Mouse (Mus musculus) ES-Bruce4 (cell line): ENCODE measurements at regions not wholly inside any gene's neighbourhood (a gene's known extent, or its start where the extent isn't known, plus 50 kb on each side); places are given as distances from the start of the nearest gene placed in this dataset.

Experiments
- H3K27ac ChIP-seq: 2 replicates; pipeline ENCODE4 v1.5.1; 2012; ENCODE audit warnings: low read length, inconsistent platforms; ENCODE audit not compliant: insufficient read depth
- H3K27me3 ChIP-seq: 2 replicates; pipeline ENCODE4 v1.6.1; 2012; ENCODE audit warnings: mild to moderate bottlenecking, low read length, inconsistent platforms; ENCODE audit not compliant: control insufficient read depth, poor library complexity, insufficient read depth, severe bottlenecking
- H3K36me3 ChIP-seq: 2 replicates; pipeline ENCODE4 v1.6.1; 2012; ENCODE audit warnings: inconsistent platforms, mild to moderate bottlenecking, low read length, moderate library complexity; ENCODE audit not compliant: control insufficient read depth, poor library complexity, insufficient read depth, severe bottlenecking
- H3K4me1 ChIP-seq: one replicate; pipeline ENCODE4 v1.8.1; 2011; ENCODE audit warnings: low read length; ENCODE audit not compliant: control insufficient read depth, insufficient read depth
- H3K4me3 ChIP-seq: 2 replicates; pipeline ENCODE4 v1.5.1; 2011; ENCODE audit warnings: low read depth, mild to moderate bottlenecking, low read length
- H3K9ac ChIP-seq: 2 replicates; pipeline ENCODE4 v1.6.1; 2012; ENCODE audit warnings: low read depth, mild to moderate bottlenecking, inconsistent platforms; ENCODE audit not compliant: poor library complexity, severe bottlenecking
- H3K9me3 ChIP-seq: replicated peaks from 2 replicates; pipeline ENCODE4 v1.6.1; 2012; ENCODE audit warnings: mild to moderate bottlenecking, low read length, inconsistent platforms; ENCODE audit not compliant: control insufficient read depth, poor library complexity, insufficient read depth, severe bottlenecking
- CTCF ChIP-seq: IDR thresholded peaks from one replicate; pipeline ENCODE4 v1.8.1; 2011; ENCODE audit warnings: low read depth, low read length
- EP300 ChIP-seq: IDR thresholded peaks from 2 replicates; pipeline ENCODE4 v1.6.1; 2011; ENCODE audit warnings: low read depth, low read length; ENCODE audit not compliant: insufficient read depth
- POLR2A ChIP-seq: IDR thresholded peaks from one replicate; pipeline ENCODE4 v1.8.1; 2011; ENCODE audit warnings: low read length; ENCODE audit not compliant: insufficient read depth

GRCm38 (mm10) chr10:84214812-84215211 lies 225.6 kb downstream of the Nuak1 start:
- H3K4me3 ChIP-seq, result no peak overlapping the region
- H3K9ac ChIP-seq, result no peak overlapping the region
- no peaks in the 10 kb centered on the region for H3K4me1 ChIP-seq
- no peaks in the 10 kb centered on the region for H3K27me3 ChIP-seq
- no peak overlapping the region for H3K27ac ChIP-seq
- H3K36me3 ChIP-seq, result no peaks in the 10 kb centered on the region
- no peak for TF ChIP-seq EP300
- TF ChIP-seq POLR2A, result no peak
- no peak for TF ChIP-seq CTCF
- no peaks in the 10 kb centered on the region for H3K9me3 ChIP-seq

- no peak overlapping the region for H3K4me3 ChIP-seq
- no peak for TF ChIP-seq POLR2A
- TF ChIP-seq CTCF, result no peak
- no peak for TF ChIP-seq EP300
- H3K4me1 ChIP-seq, result no peaks in the 10 kb centered on the region
- H3K27ac ChIP-seq, result no peak overlapping the region
- no peaks in the 10 kb centered on the region for H3K36me3 ChIP-seq
- no peaks in the 10 kb centered on the region for H3K27me3 ChIP-seq
- H3K9me3 ChIP-seq, result no peaks in the 10 kb centered on the region
- H3K9ac ChIP-seq, result no peak overlapping the region
These were observed 211.0 kb downstream of the Nuak1 start for GRCm38 (mm10) chr10:84229224-84229921.

DNA sequence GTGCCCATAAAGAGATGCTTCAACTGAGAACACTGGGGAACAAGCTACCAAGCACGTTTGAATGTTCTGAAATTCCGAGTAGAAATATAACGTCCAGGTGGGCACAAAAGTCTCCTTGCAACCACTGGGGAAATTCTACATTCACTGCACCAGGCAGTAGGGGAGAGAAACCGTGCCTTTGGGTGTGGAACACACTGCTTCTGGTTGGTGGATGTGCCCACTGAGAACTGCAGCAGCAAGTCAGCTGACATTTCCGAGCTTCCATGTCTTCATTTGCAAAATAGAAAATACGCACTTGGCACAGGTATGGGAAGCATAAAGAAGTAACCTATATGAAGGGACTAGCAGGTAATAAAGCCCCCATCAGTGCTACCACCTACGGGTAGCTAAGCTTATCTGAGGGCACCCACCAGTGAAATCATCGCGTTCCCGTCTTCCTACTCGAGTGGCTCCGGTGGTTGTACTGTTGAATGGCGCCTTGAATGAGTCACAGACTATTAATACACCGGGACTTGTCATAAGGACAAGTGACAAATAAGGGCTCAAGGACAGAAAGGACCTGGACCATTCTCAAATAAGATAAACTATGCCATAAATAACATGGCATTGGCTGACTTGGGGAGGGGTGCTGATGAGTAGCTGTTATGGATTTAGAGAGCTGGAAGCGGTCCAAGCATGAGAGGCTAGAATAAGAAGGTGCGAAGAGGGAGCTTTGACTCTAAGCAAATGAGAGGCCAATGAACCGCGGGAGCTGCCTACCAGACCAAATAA lies 210.2 kb downstream of the Nuak1 start:
- Histone ChIP-seq H3K9ac (no peak overlapping the region), H3K4me3 (no peak overlapping the region), H3K4me1 (no peaks in the 10 kb centered on the region), H3K27me3 (no peaks in the 10 kb centered on the region; the same call in 1 of the 2 replicates), H3K27ac (no peak overlapping the region), H3K36me3 (no peaks in the 10 kb centered on the region), H3K9me3 (no peaks in the 10 kb centered on the region)
- TF ChIP-seq EP300 (no peak), POLR2A (no peak), CTCF (no peak)

DNA sequence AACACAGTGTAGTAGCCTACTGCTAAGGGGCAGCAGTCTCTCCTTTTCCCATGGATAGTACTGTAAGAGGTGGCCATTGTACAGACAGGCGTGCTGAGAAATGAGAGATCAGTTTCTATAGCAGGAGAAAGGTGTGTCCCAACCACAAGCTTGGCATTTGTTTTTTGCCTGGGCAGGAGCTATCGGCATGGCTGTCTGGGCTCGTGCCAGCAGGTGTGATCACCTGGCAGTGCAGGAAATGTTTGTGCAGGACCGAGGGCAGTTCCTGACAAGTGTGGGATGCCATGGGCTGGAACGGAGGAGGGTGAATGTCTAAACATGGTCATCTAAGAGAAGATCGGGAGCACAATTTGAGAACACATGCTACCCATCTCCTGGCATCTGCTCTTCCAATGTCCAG lies 205.4 kb downstream of the Nuak1 start:
- TF ChIP-seq POLR2A, result no peak
- TF ChIP-seq EP300, result no peak
- no peak for TF ChIP-seq CTCF
- Histone ChIP-seq H3K9ac (no peak overlapping the region), H3K4me3 (no peak overlapping the region), H3K27me3 (no peaks in the 10 kb centered on the region; the same call in 1 of the 2 replicates), H3K9me3 (no peaks in the 10 kb centered on the region; the same call in 1 of the 2 replicates), H3K36me3 (no peaks in the 10 kb centered on the region), H3K27ac (no peak overlapping the region), H3K4me1 (no peaks in the 10 kb centered on the region)

- H3K4me3 ChIP-seq, result no peak overlapping the region
- no peaks in the 10 kb centered on the region; the same call in 1 of the 2 replicates for H3K27me3 ChIP-seq
- H3K36me3 ChIP-seq, result no peaks in the 10 kb centered on the region
- H3K4me1 ChIP-seq, result no peaks in the 10 kb centered on the region
- H3K9me3 ChIP-seq, result no peaks in the 10 kb centered on the region; the same call in 1 of the 2 replicates
- TF ChIP-seq POLR2A, result no peak
- TF ChIP-seq EP300, result no peak
- no peak for TF ChIP-seq CTCF
- H3K27ac ChIP-seq, result no peak overlapping the region
- no peak overlapping the region for H3K9ac ChIP-seq
These were observed 204.2 kb downstream of the Nuak1 start for GRCm38 (mm10) chr10:84236236-84236635.

GRCm38 (mm10) chr10:84238279-84238963 lies 202.0 kb downstream of the Nuak1 start:
- H3K36me3 ChIP-seq, result no peaks in the 10 kb centered on the region
- H3K4me3 ChIP-seq, result no peak overlapping the region
- no peak overlapping the region for H3K9ac ChIP-seq
- H3K4me1 ChIP-seq, result no peaks in the 10 kb centered on the region
- no peak for TF ChIP-seq EP300
- TF ChIP-seq POLR2A, result no peak
- TF ChIP-seq CTCF, result no peak
- peaks cover 9% of the 10 kb centered on the region for H3K9me3 ChIP-seq
- no peaks in the 10 kb centered on the region; the same call in 1 of the 2 replicates for H3K27me3 ChIP-seq
- no peak overlapping the region for H3K27ac ChIP-seq
